Mouse (Mus musculus) right cerebral cortex, postnatal 36 days (tissue): ENCODE data around the gene Zfp93.

Source experiments
- DNase-seq, 2 experiments: peaks; one replicate each; pipeline ENCODE4 v3.0.0; 2022; ENCODE audit warnings: low spot score in 2 of 2, mixed read lengths in 1 of 2

Zfp93 gene

GRCm38 (mm10) chr7:24291387-24292090, 21.3 kb downstream of the Zfp93 start:
- no peak for DNase-seq

GRCm38 (mm10) chr7:24293061-24293851, 23.0 kb downstream of the Zfp93 start:
- DNase-seq = no peak

GRCm38 (mm10) chr7:24294763-24295162, 24.5 kb downstream of the Zfp93 start:
- no peak for DNase-seq

- no peak for DNase-seq
Observed at GRCm38 (mm10) chr7:24295376-24295775, 25.2 kb downstream of the Zfp93 start.

DNA sequence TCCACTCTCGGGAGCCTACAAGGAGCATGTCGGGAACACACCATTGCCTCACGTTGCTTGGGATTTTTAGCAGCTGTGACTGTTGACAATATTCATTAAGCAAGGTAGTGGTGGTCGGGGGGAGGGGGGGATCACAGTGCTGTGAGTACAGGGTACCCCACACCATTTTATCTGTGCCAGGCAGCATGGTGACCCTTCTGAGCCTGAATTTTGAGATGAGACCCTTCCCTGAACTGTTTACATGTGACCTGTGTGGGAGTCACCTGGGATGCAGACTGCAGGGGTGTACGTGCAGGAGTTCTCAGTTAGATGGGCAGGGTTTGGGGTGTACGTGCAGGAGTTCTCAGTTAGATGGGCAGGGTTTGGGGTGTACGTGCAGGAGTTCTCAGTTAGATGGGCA, 26.2 kb downstream of the Zfp93 start:
- no peak for DNase-seq

DNA sequence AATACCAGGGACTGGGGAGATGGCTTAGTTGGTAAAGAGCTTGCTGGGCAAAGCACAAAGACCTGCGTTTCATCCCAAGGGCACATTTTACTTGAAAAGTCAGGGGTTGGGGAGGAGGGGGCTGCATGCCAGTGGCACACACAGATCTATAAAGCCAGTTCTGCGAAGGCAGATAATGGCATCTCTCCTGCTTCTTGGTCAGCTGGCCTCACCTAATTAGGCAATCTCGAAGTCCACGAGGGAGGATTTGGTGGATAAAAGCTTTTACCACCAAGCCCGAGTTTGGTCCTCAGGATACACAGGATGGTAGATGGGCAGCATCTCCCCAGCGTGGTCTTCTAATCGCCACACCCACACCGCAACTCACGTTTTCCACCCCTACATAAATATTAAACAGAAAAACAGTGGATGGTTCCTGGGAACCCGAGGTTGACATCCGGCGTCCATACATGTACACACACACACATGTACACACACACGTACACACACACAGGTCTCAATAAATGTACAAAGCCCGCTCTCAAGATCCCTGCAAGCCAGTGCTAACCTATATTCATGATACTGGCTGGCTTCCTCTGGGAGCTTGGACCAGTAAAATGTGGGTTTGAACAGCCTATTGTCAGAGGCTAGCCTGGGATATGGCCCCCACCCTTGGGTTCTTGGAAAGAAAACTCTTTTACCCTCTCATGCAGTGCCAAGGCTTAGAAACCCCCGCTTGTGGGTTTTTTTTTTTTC, 27.3 kb downstream of the Zfp93 start:
- DNase-seq = no peak

DNA sequence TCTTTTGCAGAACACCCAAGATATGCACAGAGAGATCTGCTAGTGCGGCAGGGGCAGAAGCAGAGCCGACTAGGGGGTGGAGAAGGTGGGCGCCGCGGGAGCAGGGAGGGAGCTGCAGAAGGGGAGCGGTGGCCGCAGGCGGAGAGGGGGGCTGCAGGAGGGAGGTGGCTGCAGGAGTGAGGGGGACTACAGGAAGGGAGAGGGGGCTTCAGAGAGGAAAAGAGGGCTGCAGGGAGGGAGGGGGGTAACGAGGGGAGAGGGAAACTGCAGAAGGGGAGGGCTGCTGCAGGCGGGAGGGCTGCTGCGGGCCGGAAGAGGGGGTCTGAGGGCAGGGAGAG, 28.4 kb downstream of the Zfp93 start:
- DNase-seq = no peak

GRCm38 (mm10) chr7:24298973-24299708, 28.9 kb downstream of the Zfp93 start:
- peak; percentile 88 to 92 for DNase-seq

GRCm38 (mm10) chr7:24299823-24300481, 29.7 kb downstream of the Zfp93 start:
- DNase-seq = no peak

DNA sequence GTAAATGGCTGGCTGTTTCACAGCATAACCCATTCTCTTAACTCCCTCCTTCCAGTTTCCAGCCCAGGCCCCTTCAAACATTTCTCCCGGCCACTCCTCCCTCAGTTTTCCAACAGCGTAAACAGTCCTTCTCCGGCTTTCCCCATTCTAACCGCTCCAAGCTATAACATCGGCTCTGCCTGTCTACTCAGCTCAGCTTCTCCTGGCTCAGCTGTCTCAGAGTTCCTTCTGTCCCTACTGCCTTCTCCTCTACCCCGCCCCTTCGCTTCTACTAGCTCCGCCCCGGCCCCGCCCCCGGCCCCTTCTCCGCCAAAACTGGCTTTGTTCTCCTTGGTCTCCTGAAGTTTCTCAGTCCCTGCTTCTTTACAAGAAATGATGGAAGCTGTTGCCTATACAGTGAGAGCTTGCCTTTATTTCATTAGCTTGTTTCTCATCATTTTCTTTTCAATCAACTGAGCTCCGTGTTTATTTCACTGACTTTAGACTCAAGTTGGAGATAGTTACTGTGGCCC, 30.6 kb downstream of the Zfp93 start, which contains the start of gene Zfp61:
Zfp61 (minus strand) TSS at position 462 of the 512 bp plus-strand sequence.
- DNase-seq = no peak

DNA sequence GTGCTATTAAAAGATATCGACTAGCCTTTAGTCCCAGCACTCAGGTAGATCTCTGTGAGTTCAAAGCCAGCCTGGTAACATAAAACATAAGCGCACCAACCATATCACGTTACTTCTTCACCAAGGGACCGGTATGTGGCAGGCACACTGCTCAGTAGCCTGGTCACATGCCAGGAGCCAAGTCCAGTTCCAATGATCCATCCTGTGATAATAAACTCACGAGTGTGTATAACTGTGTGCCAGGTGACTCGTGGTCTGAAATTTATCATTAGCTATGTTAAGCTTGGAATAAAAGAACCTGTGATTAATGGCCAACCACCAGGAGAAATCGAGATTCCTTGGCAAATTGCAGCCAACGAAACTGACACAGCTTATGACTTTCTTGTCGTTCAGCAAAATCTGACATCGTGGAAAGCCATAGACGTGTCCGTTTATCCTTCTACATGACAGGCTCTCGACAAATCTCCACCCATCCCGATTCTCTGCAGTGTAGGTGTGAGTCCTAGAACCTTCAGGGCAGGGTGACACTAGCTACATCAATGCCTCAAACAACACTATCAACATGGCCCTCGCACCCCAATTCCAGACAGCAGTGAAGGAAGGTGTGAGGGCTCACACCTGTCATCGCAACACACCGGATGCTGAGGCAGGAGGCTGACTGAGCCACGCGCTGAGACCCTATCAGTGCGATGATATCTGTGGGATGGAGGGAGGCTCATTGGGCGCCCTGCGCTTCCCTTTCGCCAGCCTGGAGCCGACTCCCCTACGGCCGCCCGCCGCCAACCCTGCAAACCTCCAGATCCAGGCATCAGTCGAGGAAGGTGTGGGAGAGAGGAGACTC, 45.7 kb downstream of the Zfp93 start:
- no peak for DNase-seq

DNA sequence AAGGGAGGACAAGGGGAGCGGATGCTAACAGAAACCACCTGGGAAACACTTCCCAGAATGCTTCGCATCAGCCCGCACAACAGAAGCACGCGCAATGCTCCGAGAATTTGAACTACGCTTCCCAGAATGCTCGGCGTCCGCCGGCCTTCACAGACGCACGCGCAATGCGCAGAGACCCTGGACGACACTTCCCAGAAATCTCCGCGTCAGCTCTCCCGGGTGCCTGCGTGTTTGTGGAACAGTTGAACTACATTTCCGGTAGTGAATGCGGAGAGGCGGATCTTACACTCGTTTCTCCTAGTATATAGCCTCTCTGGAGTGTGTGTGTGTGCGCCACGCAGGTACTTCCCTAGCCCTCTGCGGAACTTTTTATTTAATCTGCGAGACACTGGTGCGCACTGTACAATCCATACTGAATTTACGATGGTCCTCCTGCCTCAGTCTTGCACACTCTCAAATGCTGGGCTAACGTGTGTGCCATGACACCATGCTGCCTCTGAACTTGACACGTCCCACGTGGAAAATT, 46.4 kb downstream of the Zfp93 start, which contains the start of gene Zfp94:
Zfp94 (minus strand) TSS at position 100 of the 526 bp plus-strand sequence.
- peak; percentile 96 to 98 for DNase-seq

- no peak for DNase-seq
Observed at GRCm38 (mm10) chr7:24318942-24319341, 48.7 kb downstream of the Zfp93 start.

DNA sequence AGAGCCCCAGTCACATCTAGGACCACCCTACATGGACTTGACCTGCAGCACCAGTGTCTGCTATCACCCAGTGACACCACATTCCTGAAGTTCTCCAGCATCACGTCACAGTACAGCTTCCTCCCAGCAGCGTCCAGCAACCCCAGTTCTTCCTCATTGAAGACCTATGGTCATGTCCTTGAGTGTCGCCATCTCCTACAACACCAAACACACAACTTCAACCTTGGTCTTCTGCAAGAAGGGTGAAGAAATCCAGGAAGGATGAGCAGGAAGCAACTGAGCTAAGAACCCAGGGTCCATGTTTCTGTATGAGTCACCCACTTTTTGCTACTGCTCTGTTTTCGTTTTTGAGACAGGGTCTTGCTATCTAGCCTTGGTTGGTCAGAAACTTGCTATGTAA, 52.4 kb downstream of the Zfp93 start:
- DNase-seq = no peak

GRCm38 (mm10) chr7:24325197-24325596, 55.0 kb downstream of the Zfp93 start:
- no peak for DNase-seq

- peak; percentile 66 to 72 for DNase-seq
Observed at GRCm38 (mm10) chr7:24325675-24326128, 55.5 kb downstream of the Zfp93 start.

DNA sequence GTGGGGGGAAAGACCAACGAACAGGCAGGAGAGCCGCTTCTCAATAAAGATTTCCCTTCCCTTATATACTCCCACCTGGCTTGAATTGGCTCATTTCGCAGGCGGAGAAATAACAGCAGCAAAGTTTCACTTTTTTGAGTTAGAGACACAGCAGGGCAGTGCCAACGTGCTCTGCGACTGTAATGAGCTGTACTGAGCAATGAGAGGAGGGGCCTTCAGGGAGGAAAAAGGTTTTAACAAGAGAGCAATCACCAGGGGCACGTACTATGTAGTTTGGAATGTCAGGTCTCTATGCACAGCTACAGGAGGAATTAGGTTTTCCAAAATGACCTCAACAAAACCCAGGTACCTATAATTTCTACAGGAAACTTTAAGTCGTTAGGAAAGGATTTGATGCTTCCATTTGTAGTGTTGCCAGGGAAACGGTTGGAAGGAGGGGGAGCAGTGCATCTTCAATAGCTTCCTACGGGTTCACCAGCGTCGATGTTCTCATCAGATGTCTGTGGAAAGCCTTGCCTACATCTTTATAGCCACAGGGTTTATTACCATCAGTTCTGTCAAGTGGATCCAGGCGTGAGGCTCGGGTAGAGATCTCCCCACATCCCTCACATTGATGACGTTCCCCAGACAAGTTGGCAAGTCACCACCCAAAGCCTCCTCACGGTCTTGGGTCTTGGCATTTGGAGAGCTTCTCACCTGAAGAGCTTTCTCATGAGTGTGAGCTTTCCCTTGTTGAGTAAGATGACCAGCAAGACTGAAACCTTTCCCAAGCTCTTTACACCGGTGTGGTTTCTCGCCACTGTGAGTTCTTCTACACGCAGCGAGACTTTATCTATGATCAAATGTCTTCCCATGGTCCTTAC, 56.3 kb downstream of the Zfp93 start:
- peak in 1 of 2 experiments; percentile 26 for DNase-seq
